Mouse (Mus musculus): ENCODE data around the gene Xlr3b. TPM values are rescaled to one million over a fixed set of nuclear protein-coding genes. Genes with fewer than 3 reads are reported as not detected.
"Not testable (repeated sequence)": the region's sequence is repeated elsewhere in the genome, so short reads cannot be mapped to it uniquely, and the experiment has no call there.

Xlr3b gene
- total RNA-seq (2022) = 10 to 100 TPM in 1 of 4 experiments, 1 to 10 TPM in 2, under 1 TPM in 1; 0.65 to 13.8 (median 4.2) TPM

GRCm38 (mm10) chrX:73191934-73192333, at the start of gene Xlr3b:
Gene Xlr3b, plus strand, starts transcription at chrX:73192207.
- DNase-seq (ENCODE audit: low spot score in 2 of 2) = not testable (repeated sequence)

DNA sequence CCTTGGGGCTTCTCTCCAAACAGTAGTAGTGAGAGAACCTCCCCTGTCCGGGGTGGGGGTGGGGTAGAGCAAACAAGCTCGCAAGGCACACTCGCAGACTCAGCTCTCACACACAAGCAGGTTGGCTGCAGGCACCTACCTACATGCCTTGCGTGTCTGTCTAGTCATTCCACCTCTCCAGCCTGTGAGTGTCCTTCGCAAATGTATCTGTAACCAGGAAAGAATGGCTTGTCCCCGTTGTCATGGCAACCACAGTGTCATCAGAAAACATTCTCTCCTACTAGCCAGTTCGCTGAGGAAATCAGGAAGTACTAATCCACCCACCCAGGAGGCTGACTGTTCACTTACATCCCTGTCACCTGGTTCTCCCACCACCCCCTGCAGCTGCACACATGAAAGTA, 48.8 kb upstream of the Xlr3b start:
- not testable (repeated sequence) for DNase-seq (ENCODE audit: low spot score in 2 of 2)

- not testable (repeated sequence) for DNase-seq (ENCODE audit: low spot score in 2 of 2)
These were observed 43.5 kb upstream of the Xlr3b start, which contains the start of gene Xlr5b for GRCm38 (mm10) chrX:73148496-73148895. Gene Xlr5b, plus strand, starts transcription at chrX:73148796.

GRCm38 (mm10) chrX:73149350-73149749, 42.7 kb upstream of the Xlr3b start, which contains the start of gene DXBay18:
Gene DXBay18, minus strand, starts transcription at chrX:73149450.
- DNase-seq (ENCODE audit: low spot score in 2 of 2) = not testable (repeated sequence)

GRCm38 (mm10) chrX:73176889-73177288, 15.1 kb upstream of the Xlr3b start, which contains the start of gene Spin2d:
Gene Spin2d, minus strand, starts transcription at chrX:73176989.
- DNase-seq (ENCODE audit: low spot score in 2 of 2) = not testable (repeated sequence)

GRCm38 (mm10) chrX:73213819-73214564, 22.0 kb downstream of the Xlr3b start, which contains the start of gene Xlr4b:
Gene Xlr4b, plus strand, starts transcription at chrX:73214333.
- not testable (repeated sequence) for DNase-seq (ENCODE audit: low spot score in 2 of 2)

DNA sequence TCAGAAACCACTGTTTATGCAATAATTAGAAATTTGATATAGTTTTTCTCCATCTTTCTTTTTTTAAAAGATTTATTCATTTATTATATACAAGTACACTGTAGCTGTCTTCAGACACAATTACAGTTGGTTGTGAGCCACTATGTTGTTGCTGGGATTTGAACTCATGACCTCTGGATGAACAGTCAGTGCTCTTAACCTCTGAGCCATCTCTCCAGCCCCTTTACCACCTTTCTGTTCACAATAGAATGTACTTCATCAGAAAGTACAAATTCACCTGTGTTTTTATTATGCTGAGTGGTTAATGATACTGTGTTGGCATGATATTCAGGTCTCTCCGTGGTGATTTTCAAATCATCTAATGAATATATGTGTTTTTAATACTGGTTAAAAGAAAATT, 33.4 kb downstream of the Xlr3b start:
- no peak for DNase-seq (ENCODE audit: low spot score in 2 of 2)

- DNase-seq (ENCODE audit: low spot score in 2 of 2) = peak; percentile 64 to 72
These were observed 36.1 kb downstream of the Xlr3b start, which contains the start of gene F8a for GRCm38 (mm10) chrX:73227914-73228605. Gene F8a, plus strand, starts transcription at chrX:73228291.

GRCm38 (mm10) chrX:73228606-73229214, 36.7 kb downstream of the Xlr3b start:
- peak; percentile 36 to 47 for DNase-seq (ENCODE audit: low spot score in 2 of 2)

GRCm38 (mm10) chrX:73229288-73229687, 37.3 kb downstream of the Xlr3b start:
- no peak for DNase-seq (ENCODE audit: low spot score in 2 of 2)

DNA sequence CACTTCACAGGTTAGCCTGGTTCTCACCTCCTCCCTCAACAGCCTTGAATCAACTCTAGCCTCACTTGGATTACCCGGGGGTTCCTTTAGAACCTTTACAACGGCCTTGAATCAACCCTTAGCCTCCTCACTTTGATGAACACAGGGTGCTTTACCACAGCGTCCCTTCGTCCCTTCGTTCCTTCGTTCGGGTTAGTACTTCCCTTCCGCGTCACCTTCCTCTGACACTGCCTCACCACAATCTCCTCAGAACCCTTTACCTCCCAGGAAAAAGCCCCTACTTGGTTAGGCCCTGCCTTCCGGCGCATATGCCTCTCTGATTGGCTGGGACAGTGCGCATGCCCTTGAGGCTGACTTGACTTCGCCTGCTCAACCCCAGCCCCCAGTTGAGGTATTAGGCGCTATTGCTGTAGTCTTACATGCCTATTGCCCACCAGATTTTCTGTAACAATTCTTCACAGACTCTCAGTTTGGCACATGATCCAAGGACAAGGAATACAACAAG, 50.9 kb downstream of the Xlr3b start, which contains the start of gene Xlr4c:
Xlr4c (minus strand) TSS at position 310 of the 505 bp plus-strand sequence.
- not testable (repeated sequence) for DNase-seq (ENCODE audit: low spot score in 2 of 2)

Other genes starting within 250 kb of the Xlr3b start
- gene Zfp185, start 204.9 kb upstream of the Xlr3b start, total RNA-seq (2022) = 1 to 10 TPM in 2 of 4 experiments, under 1 TPM in 2; 0.76 to 1.5 (median 1.0) TPM
- gene Pnma5, start 155.1 kb upstream of the Xlr3b start, total RNA-seq (2022) = under 1 TPM in 3 of 4 experiments, not detected in 1; 0.23 to 0.33 (median 0.23) TPM
- gene Pnma3, start 127.4 kb upstream of the Xlr3b start, total RNA-seq (2022) = 10 to 100 TPM; 15.9 to 21.3 (median 17.6) TPM
- gene Xlr4a, start 109.7 kb upstream of the Xlr3b start, total RNA-seq (2022) = 1 to 10 TPM in 1 of 4 experiments, under 1 TPM in 1, not detected in 2; 0.62 to 3.0 TPM
- gene Xlr3a, start 95.1 kb upstream of the Xlr3b start, total RNA-seq (2022) = 1 to 10 TPM in 3 of 4 experiments, under 1 TPM in 1; 0.65 to 6.2 (median 2.9) TPM
- gene Gm14685, start 75.2 kb upstream of the Xlr3b start, total RNA-seq (2022) = under 1 TPM in 3 of 4 experiments, not detected in 1; 0.42 to 0.91 (median 0.91) TPM
- not detected for gene Xlr5b, start 43.4 kb upstream of the Xlr3b start, total RNA-seq (2022)
- 1 to 10 TPM in 2 of 4 experiments, under 1 TPM in 2; 0.53 to 1.7 (median 0.81) TPM for gene DXBay18, start 42.8 kb upstream of the Xlr3b start, total RNA-seq (2022)
- not detected for gene Spin2d, start 15.2 kb upstream of the Xlr3b start, total RNA-seq (2022)
- 1 to 10 TPM in 2 of 4 experiments, not detected in 2; 1.4 to 2.1 TPM for gene Xlr4b, start 22.1 kb downstream of the Xlr3b start, total RNA-seq (2022)
- gene F8a, start 36.1 kb downstream of the Xlr3b start, total RNA-seq (2022) = 10 to 100 TPM; 13.1 to 16.9 (median 14.0) TPM
- under 1 TPM in 1 of 4 experiments, not detected in 3; 0.43 TPM for gene Xlr4c, start 50.9 kb downstream of the Xlr3b start, total RNA-seq (2022)
- not detected for gene Xlr3c, start 73.2 kb downstream of the Xlr3b start, total RNA-seq (2022)
- gene Xlr5a, start 100.8 kb downstream of the Xlr3b start, total RNA-seq (2022) = under 1 TPM in 1 of 4 experiments, not detected in 3; 0.33 TPM
- not detected for gene Xlr5c, start 100.8 kb downstream of the Xlr3b start, total RNA-seq (2022)
- gene Gm45015, start 144.6 kb downstream of the Xlr3b start, total RNA-seq (2022) = not detected
- 10 to 100 TPM; 18.0 to 20.4 (median 19.0) TPM for gene Zfp275, start 150.4 kb downstream of the Xlr3b start, total RNA-seq (2022)
- under 1 TPM in 3 of 4 experiments, not detected in 1; 0.17 to 0.37 (median 0.30) TPM for gene Gm18336, start 206.5 kb downstream of the Xlr3b start, total RNA-seq (2022)
- 1 to 10 TPM; 1.9 to 2.9 (median 2.0) TPM for gene Zfp92, start 218.9 kb downstream of the Xlr3b start, total RNA-seq (2022)
- not detected for gene Trex2, start 243.1 kb downstream of the Xlr3b start, total RNA-seq (2022)